Mouse (Mus musculus): Measurements from ENCODE around the gene Olfr1330. TPM values are rescaled to one million over a fixed set of nuclear protein-coding genes. Genes with fewer than 3 reads are reported as not detected.
"Not testable (repeated sequence)": the region's sequence is repeated elsewhere in the genome, so short reads cannot be mapped to it uniquely, and the experiment has no call there.

Gene Olfr1330
- polyA plus RNA-seq (2014; fragmentation: Nextera tagmentation; extraction: Ambion mirVana) = not detected in 2 replicates

GRCm38 (mm10) chr4:118888297-118888696, at the start of gene Olfr1330:
Gene Olfr1330 (plus strand): TSS chr4:118888597.
- Histone ChIP-seq H3K27me3 (ENCODE audit: control insufficient read depth, insufficient read depth, low read length) (no peaks in the 10 kb centered on the region), H3K4me2 (ENCODE audit: low read depth) (no peak within 1 kb of the TSS), H3K4me1 (ENCODE audit: control insufficient read depth, insufficient read depth, low read length) (no peaks in the 10 kb centered on the region), H3K36me3 (ENCODE audit: control insufficient read depth, insufficient read depth, low read length) (no peaks in the 10 kb centered on the region), H3K9ac (ENCODE audit: low read length) (no peak within 1 kb of the TSS), H3K27ac (ENCODE audit: low read depth, low read length) (no peak within 1 kb of the TSS), H3K9me3 (ENCODE audit: control insufficient read depth, low read length) (no peaks in the 10 kb centered on the region), H3K4me3 (ENCODE audit: low read depth, low read length) (no peak within 1 kb of the TSS)
- DNase-seq (ENCODE audit: low spot score) (no peak), ATAC-seq (ENCODE audit: insufficient read depth, low FRiP score, low TSS enrichment) (no peak)
- WGBS = 78% methylated on average over 1 of the region's 1 CpGs

DNA sequence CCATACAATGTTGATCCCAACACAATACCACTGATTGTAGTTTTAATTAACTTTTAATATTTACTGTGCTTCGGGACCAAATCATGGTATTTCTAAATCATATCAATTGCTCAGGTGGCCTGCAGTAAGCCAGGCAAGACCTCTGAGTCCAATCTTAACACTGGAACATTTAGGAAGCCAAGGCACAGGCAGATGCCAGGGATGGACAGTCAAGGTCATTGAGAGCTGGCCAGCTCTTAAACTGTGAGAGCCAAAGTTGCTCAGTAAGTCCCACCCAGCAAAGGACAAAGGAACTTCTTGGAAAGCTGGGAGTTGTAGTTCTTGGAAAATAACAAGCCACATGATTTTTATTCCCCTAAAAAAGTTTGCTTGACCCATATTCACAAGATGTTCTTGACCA, 26.6 kb upstream of the Olfr1330 start:
- DNase-seq (ENCODE audit: low spot score) (no peak), ATAC-seq (ENCODE audit: insufficient read depth, low FRiP score, low TSS enrichment) (no peak)
- Histone ChIP-seq H3K4me2 (ENCODE audit: low read depth) (no peak overlapping the region), H3K4me3 (ENCODE audit: low read depth, low read length) (no peak overlapping the region), H3K27me3 (ENCODE audit: control insufficient read depth, insufficient read depth, low read length) (no peaks in the 10 kb centered on the region), H3K27ac (ENCODE audit: low read depth, low read length) (no peak overlapping the region), H3K4me1 (ENCODE audit: control insufficient read depth, insufficient read depth, low read length) (no peaks in the 10 kb centered on the region), H3K9ac (ENCODE audit: low read length) (no peak overlapping the region), H3K9me3 (ENCODE audit: control insufficient read depth, low read length) (no peaks in the 10 kb centered on the region), H3K36me3 (ENCODE audit: control insufficient read depth, insufficient read depth, low read length) (no peaks in the 10 kb centered on the region)
- 96% methylated on average over 1 of the region's 1 CpGs for WGBS

DNA sequence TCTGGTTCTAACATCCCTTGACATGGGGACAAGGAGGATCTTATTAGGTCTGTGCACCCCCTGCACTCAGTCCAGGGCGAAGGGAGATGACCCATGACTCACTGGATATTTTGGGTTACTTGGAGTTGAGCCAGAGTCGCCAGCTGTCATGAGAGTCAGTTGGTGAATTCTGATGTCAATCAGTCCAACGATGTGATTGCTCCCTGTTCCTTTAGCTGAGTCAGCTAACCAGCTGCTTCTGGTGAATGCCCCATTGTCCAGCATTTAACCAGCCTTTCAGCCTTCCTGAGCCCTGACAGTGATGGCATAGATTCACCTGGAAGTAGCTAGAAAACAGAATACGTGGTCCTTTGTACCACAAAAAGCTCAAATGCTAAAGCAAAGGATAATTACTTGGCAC, 25.7 kb upstream of the Olfr1330 start:
- no peaks in the 10 kb centered on the region for H3K36me3 ChIP-seq (ENCODE audit: control insufficient read depth, insufficient read depth, low read length)
- H3K4me3 ChIP-seq (ENCODE audit: low read depth, low read length) = no peak overlapping the region
- H3K4me1 ChIP-seq (ENCODE audit: control insufficient read depth, insufficient read depth, low read length) = no peaks in the 10 kb centered on the region
- DNase-seq (ENCODE audit: low spot score) (no peak), ATAC-seq (ENCODE audit: insufficient read depth, low FRiP score, low TSS enrichment) (no peak)
- no peaks in the 10 kb centered on the region for H3K27me3 ChIP-seq (ENCODE audit: control insufficient read depth, insufficient read depth, low read length)
- no peaks in the 10 kb centered on the region for H3K9me3 ChIP-seq (ENCODE audit: control insufficient read depth, low read length)
- H3K27ac ChIP-seq (ENCODE audit: low read depth, low read length) = no peak overlapping the region
- H3K9ac ChIP-seq (ENCODE audit: low read length) = no peak overlapping the region
- WGBS = 64% methylated on average over 4 of the region's 4 CpGs
- no peak overlapping the region for H3K4me2 ChIP-seq (ENCODE audit: low read depth)

DNA sequence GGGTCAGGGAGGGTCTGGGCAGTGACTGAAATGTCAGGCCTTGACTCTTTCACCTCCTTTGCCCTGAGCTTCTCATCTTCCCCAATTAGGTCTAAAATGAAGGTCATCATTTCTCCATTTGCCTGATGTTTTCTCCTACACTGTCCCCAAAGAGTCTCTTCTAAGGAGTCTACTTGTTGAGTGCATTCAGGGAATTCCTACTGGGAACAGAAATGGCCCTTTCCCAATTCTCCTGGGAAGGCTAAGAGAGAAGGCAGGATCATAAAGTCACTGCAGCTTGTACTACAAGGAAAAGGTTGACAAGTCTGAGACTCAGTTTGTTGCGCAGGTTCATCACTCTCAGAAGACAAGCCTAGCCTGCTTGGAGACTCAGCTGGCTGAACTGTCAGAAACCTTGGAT, 24.0 kb upstream of the Olfr1330 start, which contains the start of gene Olfr1331:
Olfr1331 (plus strand) TSS at position 301 of the 400 bp plus-strand sequence.
- no peaks in the 10 kb centered on the region for H3K9me3 ChIP-seq (ENCODE audit: control insufficient read depth, low read length)
- no peaks in the 10 kb centered on the region for H3K4me1 ChIP-seq (ENCODE audit: control insufficient read depth, insufficient read depth, low read length)
- no peaks in the 10 kb centered on the region for H3K27me3 ChIP-seq (ENCODE audit: control insufficient read depth, insufficient read depth, low read length)
- WGBS = 93% methylated on average over 1 of the region's 1 CpGs
- no peak within 1 kb of the TSS for H3K4me3 ChIP-seq (ENCODE audit: low read depth, low read length)
- no peak within 1 kb of the TSS for H3K27ac ChIP-seq (ENCODE audit: low read depth, low read length)
- DNase-seq (ENCODE audit: low spot score) = no peak
- no peak within 1 kb of the TSS for H3K9ac ChIP-seq (ENCODE audit: low read length)
- no peaks in the 10 kb centered on the region for H3K36me3 ChIP-seq (ENCODE audit: control insufficient read depth, insufficient read depth, low read length)
- ATAC-seq (ENCODE audit: insufficient read depth, low FRiP score, low TSS enrichment) = no peak
- no peak within 1 kb of the TSS for H3K4me2 ChIP-seq (ENCODE audit: low read depth)

DNA sequence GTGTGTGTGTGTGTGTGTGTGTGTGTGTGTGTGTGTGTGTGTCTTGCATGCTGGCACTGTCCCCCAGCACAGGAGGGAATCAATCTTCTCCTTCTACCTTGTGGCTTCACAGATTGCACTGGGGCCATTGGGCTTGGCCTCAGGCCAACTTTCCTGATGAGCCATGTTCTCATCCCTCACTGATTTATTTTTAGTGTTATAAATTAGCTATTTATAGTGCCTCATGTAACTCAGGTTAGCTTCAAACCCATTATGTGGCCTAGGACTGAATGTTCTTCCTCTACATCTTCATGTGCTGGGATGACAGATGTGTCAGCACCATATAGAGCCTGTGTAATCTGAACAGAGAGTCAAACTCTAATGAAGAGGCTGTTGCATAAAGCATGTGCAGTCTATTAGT, 20.8 kb upstream of the Olfr1330 start:
- ATAC-seq (ENCODE audit: insufficient read depth, low FRiP score, low TSS enrichment) = no peak
- no peak overlapping the region for H3K9ac ChIP-seq (ENCODE audit: low read length)
- H3K27me3 ChIP-seq (ENCODE audit: control insufficient read depth, insufficient read depth, low read length) = no peaks in the 10 kb centered on the region
- H3K36me3 ChIP-seq (ENCODE audit: control insufficient read depth, insufficient read depth, low read length) = no peaks in the 10 kb centered on the region
- no peak overlapping the region for H3K4me2 ChIP-seq (ENCODE audit: low read depth)
- H3K27ac ChIP-seq (ENCODE audit: low read depth, low read length) = no peak overlapping the region
- no peak overlapping the region for H3K4me3 ChIP-seq (ENCODE audit: low read depth, low read length)
- H3K4me1 ChIP-seq (ENCODE audit: control insufficient read depth, insufficient read depth, low read length) = no peaks in the 10 kb centered on the region
- DNase-seq (ENCODE audit: low spot score) = no peak
- H3K9me3 ChIP-seq (ENCODE audit: control insufficient read depth, low read length) = no peaks in the 10 kb centered on the region

DNA sequence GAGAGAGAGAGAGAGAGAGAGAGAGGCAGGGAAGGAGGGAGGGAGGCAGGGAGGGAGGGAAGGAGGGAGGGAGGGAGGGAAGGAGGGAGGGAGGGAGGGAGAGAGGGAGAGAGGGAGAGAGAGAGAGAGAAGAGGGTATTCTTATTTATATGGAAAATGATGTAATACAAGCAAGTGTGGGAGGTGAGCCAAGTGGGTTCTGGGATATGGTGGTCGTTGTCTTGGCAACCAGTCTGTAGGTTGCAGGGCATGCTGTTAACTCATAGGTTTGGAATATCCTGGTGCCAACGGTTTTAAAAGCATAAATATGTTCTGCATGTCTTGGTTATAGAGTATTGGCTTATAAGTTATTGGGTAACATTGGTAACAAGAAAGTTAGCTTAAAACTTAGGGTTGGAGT, 13.6 kb downstream of the Olfr1330 start:
- Histone ChIP-seq H3K4me2 (ENCODE audit: low read depth) (no peak overlapping the region), H3K4me3 (ENCODE audit: low read depth, low read length) (no peak overlapping the region), H3K36me3 (ENCODE audit: control insufficient read depth, insufficient read depth, low read length) (no peaks in the 10 kb centered on the region), H3K4me1 (ENCODE audit: control insufficient read depth, insufficient read depth, low read length) (no peaks in the 10 kb centered on the region), H3K27me3 (ENCODE audit: control insufficient read depth, insufficient read depth, low read length) (no peaks in the 10 kb centered on the region), H3K9me3 (ENCODE audit: control insufficient read depth, low read length) (no peaks in the 10 kb centered on the region), H3K27ac (ENCODE audit: low read depth, low read length) (no peak overlapping the region), H3K9ac (ENCODE audit: low read length) (no peak overlapping the region)
- 74% methylated on average over 2 of the region's 2 CpGs for WGBS
- ATAC-seq (ENCODE audit: insufficient read depth, low FRiP score, low TSS enrichment) = no peak
- no peak for DNase-seq (ENCODE audit: low spot score)

DNA sequence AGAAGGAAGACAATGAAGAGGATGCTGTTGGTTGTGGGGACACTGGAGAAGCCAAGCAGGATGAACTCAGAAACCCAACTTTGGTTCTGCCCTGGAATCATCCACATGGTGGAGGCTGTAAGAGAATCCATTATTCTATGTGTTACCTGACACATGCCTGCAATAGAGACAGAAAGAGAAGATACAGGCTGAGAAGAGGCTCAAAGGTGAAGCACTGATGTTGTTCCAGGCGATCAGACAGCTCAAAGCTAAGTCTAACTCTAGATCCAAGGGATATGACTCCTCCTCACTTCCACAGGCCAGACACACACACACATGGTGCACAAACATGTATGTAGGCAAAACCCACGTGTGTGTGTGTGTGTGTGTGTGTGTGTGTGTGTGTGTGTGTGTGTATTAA, 29.0 kb downstream of the Olfr1330 start, which contains the start of gene Olfr1329:
Olfr1329 (minus strand) TSS at position 101 of the 400 bp plus-strand sequence.
- H3K4me3 ChIP-seq (ENCODE audit: low read depth, low read length); ATAC-seq (ENCODE audit: insufficient read depth, low FRiP score, low TSS enrichment); DNase-seq (ENCODE audit: low spot score); H3K27ac ChIP-seq (ENCODE audit: low read depth, low read length); H3K9ac ChIP-seq (ENCODE audit: low read length); H3K9me3 ChIP-seq (ENCODE audit: control insufficient read depth, low read length); H3K27me3 ChIP-seq (ENCODE audit: control insufficient read depth, insufficient read depth, low read length); H3K36me3 ChIP-seq (ENCODE audit: control insufficient read depth, insufficient read depth, low read length); H3K4me2 ChIP-seq (ENCODE audit: low read depth); H3K4me1 ChIP-seq (ENCODE audit: control insufficient read depth, insufficient read depth, low read length): not testable (repeated sequence)
- 60% methylated on average over 2 of the region's 2 CpGs for WGBS

GRCm38 (mm10) chr4:118931326-118931725, 42.9 kb downstream of the Olfr1330 start:
- H3K9me3 ChIP-seq (ENCODE audit: control insufficient read depth, low read length); H3K4me2 ChIP-seq (ENCODE audit: low read depth); DNase-seq (ENCODE audit: low spot score); ATAC-seq (ENCODE audit: insufficient read depth, low FRiP score, low TSS enrichment); H3K27me3 ChIP-seq (ENCODE audit: control insufficient read depth, insufficient read depth, low read length); H3K27ac ChIP-seq (ENCODE audit: low read depth, low read length); H3K4me3 ChIP-seq (ENCODE audit: low read depth, low read length); H3K9ac ChIP-seq (ENCODE audit: low read length); H3K4me1 ChIP-seq (ENCODE audit: control insufficient read depth, insufficient read depth, low read length); H3K36me3 ChIP-seq (ENCODE audit: control insufficient read depth, insufficient read depth, low read length): not testable (repeated sequence)
- 82% methylated on average over 3 of the region's 3 CpGs for WGBS

- DNase-seq (ENCODE audit: low spot score) = no peak
- 65% methylated on average over 2 of the region's 2 CpGs for WGBS
- H3K4me2 ChIP-seq (ENCODE audit: low read depth) = no peak within 1 kb of the TSS
- no peaks in the 10 kb centered on the region for H3K9me3 ChIP-seq (ENCODE audit: control insufficient read depth, low read length)
- H3K27me3 ChIP-seq (ENCODE audit: control insufficient read depth, insufficient read depth, low read length) = no peaks in the 10 kb centered on the region
- H3K9ac ChIP-seq (ENCODE audit: low read length) = no peak within 1 kb of the TSS
- H3K4me1 ChIP-seq (ENCODE audit: control insufficient read depth, insufficient read depth, low read length) = no peaks in the 10 kb centered on the region
- no peak within 1 kb of the TSS for H3K27ac ChIP-seq (ENCODE audit: low read depth, low read length)
- no peak within 1 kb of the TSS for H3K4me3 ChIP-seq (ENCODE audit: low read depth, low read length)
- H3K36me3 ChIP-seq (ENCODE audit: control insufficient read depth, insufficient read depth, low read length) = no peaks in the 10 kb centered on the region
- no peak for ATAC-seq (ENCODE audit: insufficient read depth, low FRiP score, low TSS enrichment)
Measured at GRCm38 (mm10) chr4:118938512-118938911, 50.1 kb downstream of the Olfr1330 start, which contains the start of gene Olfr1328. Gene Olfr1328 (minus strand): TSS chr4:118938612.

Data from neural tube, embryonic 11.5 days (tissue).